25 mouse cellular contexts compared by ENCODE assay signal in genomic region chr8:9020180-9020579, GRCm38 (mm10).
DNase-seq lines count a peak whose midpoint lies in the region; ATAC-seq and TF ChIP-seq lines count a peak whose summit lies in the region.
"Had no signal": no experiment of that assay in that cellular context is flagged by ENCODE, and none has a peak within 500 bp of the region (broad histone marks: within the 10 kb centered on the region; RNA-seq: fewer than 3 reads in every experiment).

No protein-coding gene starts in this region.

- WGBS in heart, postnatal 0 days, result 41% methylated on average over 3 of the region's 3 CpGs

- H3K9me3 ChIP-seq in heart, postnatal 0 days (replicated peaks; ENCODE audit: control insufficient read depth, low read length), result no peaks in the 10 kb centered on the region
- H3K9me3 ChIP-seq: embryonic facial prominence, embryonic 13.5 days; kidney, embryonic 15.5 days; limb, embryonic 15.5 days had no signal

- DNase-seq in adrenal gland, adult (ENCODE audit: inconsistent age in 2 of 2, low spot score in 1 of 2), result peak; percentile 49 to 69
- DNase-seq in adrenal gland, adult 18-20 months (ENCODE audit: low spot score in 2 of 2), result no peak
- DNase-seq in heart, postnatal 0 days (ENCODE audit: low spot score), result peak; percentile 20
- DNase-seq in heart, postnatal 25 days (ENCODE audit: low spot score), result no peak
- DNase-seq in adrenal gland, postnatal 14 days, result peak; percentile 29
- DNase-seq in layer of hippocampus, adult 18-20 months (ENCODE audit: low spot score in 2 of 2), result no peak
- DNase-seq in embryo, embryonic 11 days, result no peak
- DNase-seq: cerebellum, adult 9-11 months; gastrocnemius, adult 2 months; kidney, postnatal 36 days; layer of hippocampus, adult 9-11 months; left cerebral cortex, postnatal 4 days; lung, embryonic 14.5 days; midbrain, embryonic 14.5 days had no signal

- no peaks in the 10 kb centered on the region for H3K4me1 ChIP-seq in heart, postnatal 0 days (ENCODE audit: control insufficient read depth, insufficient read depth)
- H3K4me1 ChIP-seq: embryonic facial prominence, embryonic 13.5 days; kidney, embryonic 15.5 days; limb, embryonic 15.5 days had no signal

- intact Hi-C loops in heart, postnatal 25 days (cut with DNase I), result no loop called here

- TF ChIP-seq CTCF in heart, postnatal 0 days (IDR thresholded peaks at IDR 0.05; ENCODE audit: low read depth), result no peak

- no peak overlapping the region for H3K4me3 ChIP-seq in heart, postnatal 0 days (ENCODE audit: low read depth, low read length)
- H3K4me3 ChIP-seq: embryonic facial prominence, embryonic 13.5 days; erythroblast, embryonic 14.5 days; gastrocnemius, adult 2 months; kidney, embryonic 15.5 days; limb, embryonic 15.5 days had no signal

- H3K9ac ChIP-seq in heart, postnatal 0 days (replicated peaks; ENCODE audit: low read depth, low read length), result no peak overlapping the region
- H3K9ac ChIP-seq: embryonic facial prominence, embryonic 13.5 days; kidney, embryonic 15.5 days; limb, embryonic 15.5 days; liver, embryonic 14.5 days; lung, embryonic 14.5 days had no signal

- no peaks in the 10 kb centered on the region for H3K36me3 ChIP-seq in heart, postnatal 0 days (replicated peaks; ENCODE audit: control insufficient read depth, insufficient read depth, low read length)
- H3K36me3 ChIP-seq: embryonic facial prominence, embryonic 13.5 days; kidney, embryonic 15.5 days; limb, embryonic 15.5 days had no signal

- no peaks in the 10 kb centered on the region for H3K27me3 ChIP-seq in heart, postnatal 0 days (ENCODE audit: control insufficient read depth, insufficient read depth, low read length)
- H3K27me3 ChIP-seq: embryonic facial prominence, embryonic 13.5 days; kidney, embryonic 15.5 days; limb, embryonic 15.5 days had no signal

- TF ChIP-seq EP300 in heart, postnatal 0 days (IDR thresholded peaks at IDR 0.05; ENCODE audit: low read depth), result no peak

- H3K27ac ChIP-seq in heart, postnatal 0 days (ENCODE audit: low read depth), result no peak overlapping the region
- H3K27ac ChIP-seq: embryonic facial prominence, embryonic 13.5 days; gastrocnemius, adult 2 months; hindbrain, postnatal 0 days; kidney, embryonic 15.5 days; limb, embryonic 15.5 days; liver, embryonic 14.5 days had no signal

- ATAC-seq in heart, postnatal 0 days (ENCODE audit: insufficient read depth, low read depth), result peak; percentile 30; the same call in 1 of the 2 replicates
- peak; percentile 70 for ATAC-seq in megakaryocyte progenitor cell, adult 5-6 weeks (replicated peaks; ENCODE audit: poor library complexity)
- ATAC-seq: activated CD4-positive, CD25-positive, alpha-beta regulatory T cell, adult 4 months; CD4-positive, CD25-positive, alpha-beta regulatory T cell, adult 4 months; forebrain, embryonic 14.5 days; hindbrain, postnatal 0 days; intestine, embryonic 16.5 days had no signal

- H3K4me2 ChIP-seq in heart, postnatal 0 days (ENCODE audit: low read depth, low read length), result no peak overlapping the region
- H3K4me2 ChIP-seq: embryonic facial prominence, embryonic 13.5 days; kidney, embryonic 15.5 days; limb, embryonic 15.5 days; lung, embryonic 14.5 days had no signal

Comparison
In these comparisons a context has a peak if more than half of its experiments do, and no peak if none do; other contexts are left out.
1. DNase-seq: peak in adrenal gland, adult (2 of 2), heart, postnatal 0 days (single experiment) and adrenal gland, postnatal 14 days (single experiment); none in adrenal gland, adult 18-20 months (0 of 2), heart, postnatal 25 days (single experiment), layer of hippocampus, adult 18-20 months (0 of 2) and embryo, embryonic 11 days (single experiment).